Mouse (Mus musculus): ENCODE measurements at regions not wholly inside any gene's neighbourhood (a gene's known extent, or its start where the extent isn't known, plus 50 kb on each side); places are given as distances from the start of the nearest gene placed in this dataset.

DNA sequence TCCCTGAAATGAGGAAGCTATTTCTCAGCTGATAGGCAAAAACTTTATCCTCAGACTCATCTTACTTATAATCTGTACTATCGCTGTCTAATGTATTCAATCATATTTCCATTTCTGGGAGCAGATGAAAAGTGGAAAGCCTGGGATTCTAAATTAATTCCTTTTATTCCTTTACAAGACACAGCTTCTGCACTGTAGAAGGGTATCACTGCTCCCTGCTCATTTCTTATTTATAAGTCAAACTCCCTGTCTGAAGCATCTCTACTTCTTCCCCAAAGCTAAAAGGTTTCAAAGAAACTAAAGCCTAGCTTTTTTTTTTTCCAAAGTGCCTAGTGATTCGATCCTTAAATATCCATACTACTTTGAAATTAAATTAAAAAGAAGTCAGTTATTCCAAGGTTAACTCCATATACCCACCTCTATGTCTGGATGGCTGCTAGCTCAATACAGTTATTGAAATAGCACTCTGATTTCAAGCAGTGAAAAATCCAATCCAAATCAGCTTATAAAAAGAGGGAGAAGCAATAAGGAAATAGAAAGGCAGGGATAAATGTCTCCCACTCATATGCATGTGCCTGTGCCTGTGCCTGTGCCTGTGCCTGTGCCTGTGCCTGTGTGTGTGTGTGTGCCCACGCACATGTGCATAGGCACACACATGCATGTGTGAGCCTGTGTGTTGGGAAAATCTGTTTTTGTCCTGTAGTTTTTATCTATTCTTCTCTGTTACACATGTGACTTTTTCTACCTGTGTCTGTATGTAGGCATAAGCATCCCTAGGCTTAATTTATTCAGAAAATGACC, 380.6 kb downstream of the Tmem135 start:
- TF ChIP-seq CTCF (IDR thresholded peaks at IDR 0.05; ENCODE audit: low read depth): no peak
- TF ChIP-seq EP300 (optimal IDR thresholded peaks at IDR 0.05): no peak

All from stomach, postnatal 0 days (tissue).